Comparison of ENCODE assay signal across 24 mouse cellular contexts in genomic region chr3:87995331-87995730, GRCm38 (mm10). TPM values are rescaled to one million over a fixed set of nuclear protein-coding genes. Genes with fewer than 3 reads are reported as not detected.
"Had no signal": no experiment of that assay in that cellular context is flagged by ENCODE, and none has a peak within 500 bp of the region (broad histone marks: within the 10 kb centered on the region; RNA-seq: fewer than 3 reads in every experiment).

No protein-coding gene starts in this region.

- H3K9ac ChIP-seq: heart, embryonic 12.5 days; hindbrain, embryonic 12.5 days; hindbrain, embryonic 14.5 days; intestine, embryonic 15.5 days; limb, embryonic 12.5 days had no signal

- H3K36me3 ChIP-seq: heart, embryonic 10.5 days; heart, embryonic 12.5 days; hindbrain, embryonic 10.5 days; hindbrain, embryonic 12.5 days; intestine, embryonic 15.5 days; limb, embryonic 10.5 days; limb, embryonic 12.5 days had no signal

- H3K27ac ChIP-seq: gastrocnemius, adult 2 months; heart, embryonic 10.5 days; hindbrain, embryonic 10.5 days; hindbrain, embryonic 12.5 days; hindbrain, embryonic 14.5 days; intestine, embryonic 15.5 days; left cerebral cortex, adult 2 months; limb, embryonic 10.5 days; limb, embryonic 12.5 days had no signal

- DNase-seq: gastrocnemius, adult 2 months; gastrocnemius, postnatal 25 days; heart, adult 18-20 months; heart, postnatal 10 days; heart, postnatal 4 days; kidney, adult 18-20 months; kidney, adult 8-10 months; kidney, postnatal 10 days; kidney, postnatal 25 days; kidney, postnatal 4 days; liver had no signal

- H3K9me3 ChIP-seq: heart, embryonic 10.5 days; heart, embryonic 12.5 days; hindbrain, embryonic 10.5 days; hindbrain, embryonic 12.5 days; intestine, embryonic 15.5 days; limb, embryonic 10.5 days; limb, embryonic 12.5 days had no signal

- H3K4me3 ChIP-seq: gastrocnemius, adult 2 months; heart, embryonic 10.5 days; heart, embryonic 12.5 days; hindbrain, embryonic 12.5 days; intestine, embryonic 15.5 days; left cerebral cortex, adult 2 months; limb, embryonic 12.5 days had no signal

- ATAC-seq: hindbrain, embryonic 16.5 days; inflammation-experienced regulatory T-cells, adult 6 months; intestine, embryonic 15.5 days; intestine, postnatal 0 days had no signal

- H3K4me2 ChIP-seq: heart, embryonic 12.5 days; hindbrain, embryonic 12.5 days; hindbrain, embryonic 14.5 days; intestine, embryonic 15.5 days; limb, embryonic 12.5 days had no signal

RNA-seq across cellular contexts. Expression of gene Bcan, which starts 4.7 kb away (rescaled TPM):
- polyA plus RNA-seq: inflammation-experienced regulatory T-cells, adult 6 months; kidney, embryonic 14.5 days; limb, embryonic 10.5 days had no signal

RNA-seq across cellular contexts. Expression of gene Nes, which starts 24.5 kb away (rescaled TPM):
- polyA plus RNA-seq: inflammation-experienced regulatory T-cells, adult 6 months had no signal

RNA-seq across cellular contexts. Expression of gene Hapln2, which starts 32.1 kb away (rescaled TPM):
- polyA plus RNA-seq: inflammation-experienced regulatory T-cells, adult 6 months; intestine, embryonic 15.5 days; intestine, postnatal 0 days; kidney, embryonic 14.5 days; limb, embryonic 10.5 days had no signal

RNA-seq across cellular contexts. Expression of gene Crabp2, which starts 46.9 kb away (rescaled TPM):
- polyA plus RNA-seq: inflammation-experienced regulatory T-cells, adult 6 months had no signal
